Mouse (Mus musculus): ENCODE data around the gene Krt32. TPM values are rescaled to one million over a fixed set of nuclear protein-coding genes. Genes with fewer than 3 reads are reported as not detected.

Gene Krt32
- total and polyA plus RNA-seq, 3 experiments, result not detected

GRCm38 (mm10) chr11:100097819-100098218, 9.8 kb upstream of the Krt32 start:
- Histone ChIP-seq H3K4me3 (ENCODE audit: low read depth, low read length) (no peak overlapping the region), H3K27me3 (ENCODE audit: insufficient read depth, low read length) (no peaks in the 10 kb centered on the region), H3K4me1 (ENCODE audit: insufficient read depth, low read depth, low read length) (no peaks in the 10 kb centered on the region), H3K9me3 (replicated peaks) (peaks cover 92% of the 10 kb centered on the region), H3K36me3 (replicated peaks) (no peaks in the 10 kb centered on the region)
- DNase-seq (ENCODE audit: low spot score) (no peak), ATAC-seq (ENCODE audit: extremely low read depth, insufficient number of reproducible peaks, low FRiP score, poor library complexity, severe bottlenecking) (no peak)
- TF ChIP-seq GATA1 (IDR thresholded peaks at IDR 0.05; ENCODE audit: borderline replicate concordance, low read length) (no peak), POLR2AphosphoS5 (IDR thresholded peaks at IDR 0.05; ENCODE audit: insufficient replicate concordance, low read depth, low read length) (no peak), TAL1 (conservative IDR thresholded peaks at IDR 0.05; ENCODE audit: low read depth, low read length) (no peak), GATA2 (IDR thresholded peaks at IDR 0.05; ENCODE audit: borderline replicate concordance, low read depth, low read length) (no peak), CTCF (IDR thresholded peaks at IDR 0.05; ENCODE audit: low read depth, low read length) (no peak)

GRCm38 (mm10) chr11:100096141-100096540, 8.1 kb upstream of the Krt32 start, which contains the start of gene Krt35:
Gene Krt35 (minus strand): TSS chr11:100096241.
- TF ChIP-seq GATA2 (IDR thresholded peaks at IDR 0.05; ENCODE audit: borderline replicate concordance, low read depth, low read length), result no peak
- no peak for TF ChIP-seq CTCF (IDR thresholded peaks at IDR 0.05; ENCODE audit: low read depth, low read length)
- no peak for TF ChIP-seq GATA1 (IDR thresholded peaks at IDR 0.05; ENCODE audit: borderline replicate concordance, low read length)
- TF ChIP-seq TAL1 (conservative IDR thresholded peaks at IDR 0.05; ENCODE audit: low read depth, low read length), result no peak
- TF ChIP-seq POLR2AphosphoS5 (IDR thresholded peaks at IDR 0.05; ENCODE audit: insufficient replicate concordance, low read depth, low read length), result no peak
- peak within 1 kb of the TSS; percentile 15; the same call in 1 of the 2 replicates for H3K4me3 ChIP-seq (ENCODE audit: low read depth, low read length)
- H3K4me1 ChIP-seq (ENCODE audit: insufficient read depth, low read depth, low read length), result no peaks in the 10 kb centered on the region
- no peaks in the 10 kb centered on the region for H3K27me3 ChIP-seq (ENCODE audit: insufficient read depth, low read length)
- no peak for ATAC-seq (ENCODE audit: extremely low read depth, insufficient number of reproducible peaks, low FRiP score, poor library complexity, severe bottlenecking)
- no peak for DNase-seq (ENCODE audit: low spot score)
- H3K9me3 ChIP-seq (replicated peaks), result peaks cover 91% of the 10 kb centered on the region
- no peaks in the 10 kb centered on the region for H3K36me3 ChIP-seq (replicated peaks)

- Histone ChIP-seq H3K27me3 (ENCODE audit: insufficient read depth, low read length) (no peaks in the 10 kb centered on the region), H3K9me3 (replicated peaks) (peaks cover 72% of the 10 kb centered on the region), H3K4me3 (ENCODE audit: low read depth, low read length) (no peak overlapping the region), H3K4me1 (ENCODE audit: insufficient read depth, low read depth, low read length) (no peaks in the 10 kb centered on the region), H3K36me3 (replicated peaks) (no peaks in the 10 kb centered on the region)
- no peak for ATAC-seq (ENCODE audit: extremely low read depth, insufficient number of reproducible peaks, low FRiP score, poor library complexity, severe bottlenecking)
- TF ChIP-seq GATA1 (IDR thresholded peaks at IDR 0.05; ENCODE audit: borderline replicate concordance, low read length) (no peak), CTCF (IDR thresholded peaks at IDR 0.05; ENCODE audit: low read depth, low read length) (no peak), POLR2AphosphoS5 (IDR thresholded peaks at IDR 0.05; ENCODE audit: insufficient replicate concordance, low read depth, low read length) (no peak), GATA2 (IDR thresholded peaks at IDR 0.05; ENCODE audit: borderline replicate concordance, low read depth, low read length) (no peak), TAL1 (conservative IDR thresholded peaks at IDR 0.05; ENCODE audit: low read depth, low read length) (no peak)
- no peak for DNase-seq (ENCODE audit: low spot score)
These were observed 476 bp upstream of the Krt32 start for GRCm38 (mm10) chr11:100088378-100089025.

GRCm38 (mm10) chr11:100073873-100074272, 14.2 kb downstream of the Krt32 start:
- Histone ChIP-seq H3K4me1 (ENCODE audit: insufficient read depth, low read depth, low read length) (no peaks in the 10 kb centered on the region), H3K27me3 (ENCODE audit: insufficient read depth, low read length) (no peaks in the 10 kb centered on the region), H3K36me3 (replicated peaks) (no peaks in the 10 kb centered on the region), H3K9me3 (replicated peaks) (peaks cover 59% of the 10 kb centered on the region), H3K4me3 (ENCODE audit: low read depth, low read length) (no peak overlapping the region)
- no peak for TF ChIP-seq POLR2AphosphoS5 (IDR thresholded peaks at IDR 0.05; ENCODE audit: insufficient replicate concordance, low read depth, low read length)
- TF ChIP-seq GATA2 (IDR thresholded peaks at IDR 0.05; ENCODE audit: borderline replicate concordance, low read depth, low read length), result no peak
- TF ChIP-seq CTCF (IDR thresholded peaks at IDR 0.05; ENCODE audit: low read depth, low read length), result no peak
- TF ChIP-seq TAL1 (conservative IDR thresholded peaks at IDR 0.05; ENCODE audit: low read depth, low read length), result no peak
- no peak for TF ChIP-seq GATA1 (IDR thresholded peaks at IDR 0.05; ENCODE audit: borderline replicate concordance, low read length)
- no peak for DNase-seq (ENCODE audit: low spot score)
- no peak for ATAC-seq (ENCODE audit: extremely low read depth, insufficient number of reproducible peaks, low FRiP score, poor library complexity, severe bottlenecking)

GRCm38 (mm10) chr11:100067293-100068036, 20.6 kb downstream of the Krt32 start:
- TF ChIP-seq CTCF (IDR thresholded peaks at IDR 0.05; ENCODE audit: low read depth, low read length) (no peak), TAL1 (conservative IDR thresholded peaks at IDR 0.05; ENCODE audit: low read depth, low read length) (no peak)
- Histone ChIP-seq H3K27me3 (ENCODE audit: insufficient read depth, low read length) (no peaks in the 10 kb centered on the region), H3K4me3 (ENCODE audit: low read depth, low read length) (no peak overlapping the region), H3K36me3 (replicated peaks) (no peaks in the 10 kb centered on the region), H3K9me3 (replicated peaks) (peaks cover 65% of the 10 kb centered on the region), H3K4me1 (ENCODE audit: insufficient read depth, low read depth, low read length) (no peaks in the 10 kb centered on the region)
- ATAC-seq (ENCODE audit: extremely low read depth, insufficient number of reproducible peaks, low FRiP score, poor library complexity, severe bottlenecking) (no peak), DNase-seq (ENCODE audit: low spot score) (no peak)

- Histone ChIP-seq H3K9me3 (replicated peaks) (peaks cover 68% of the 10 kb centered on the region), H3K36me3 (replicated peaks) (no peaks in the 10 kb centered on the region), H3K4me3 (ENCODE audit: low read depth, low read length) (no peak overlapping the region), H3K4me1 (ENCODE audit: insufficient read depth, low read depth, low read length) (no peaks in the 10 kb centered on the region), H3K27me3 (ENCODE audit: insufficient read depth, low read length) (no peaks in the 10 kb centered on the region)
- ATAC-seq (ENCODE audit: extremely low read depth, insufficient number of reproducible peaks, low FRiP score, poor library complexity, severe bottlenecking) (no peak), DNase-seq (ENCODE audit: low spot score) (no peak)
- no peak for TF ChIP-seq GATA1 (IDR thresholded peaks at IDR 0.05; ENCODE audit: borderline replicate concordance, low read length)
- no peak for TF ChIP-seq GATA2 (IDR thresholded peaks at IDR 0.05; ENCODE audit: borderline replicate concordance, low read depth, low read length)
- no peak for TF ChIP-seq POLR2AphosphoS5 (IDR thresholded peaks at IDR 0.05; ENCODE audit: insufficient replicate concordance, low read depth, low read length)
- TF ChIP-seq CTCF (IDR thresholded peaks at IDR 0.05; ENCODE audit: low read depth, low read length), result no peak
- no peak for TF ChIP-seq TAL1 (conservative IDR thresholded peaks at IDR 0.05; ENCODE audit: low read depth, low read length)
These were observed 21.6 kb downstream of the Krt32 start for GRCm38 (mm10) chr11:100066236-100067010.

Data from G1E (cell line).